Mouse (Mus musculus) hindbrain, embryonic 12.5 days (tissue): ENCODE data around the gene Gchfr. TPM values are rescaled to one million over a fixed set of nuclear protein-coding genes. Genes with fewer than 3 reads are reported as not detected.
A peak's percentile ranks its signal among the peaks of the same experiment; 100 is the strongest.

Experiments used
- ATAC-seq: fragments of 200-750 bp; cut with Nextera tagmentation; 2 replicates; pipeline ENCODE4 v1.8.0; 2017; ENCODE audit warnings: moderate TSS enrichment; ENCODE audit not compliant: low FRiP score
- H3K27ac ChIP-seq: fragments of 300-500 bp; sonication (generic); 2 replicates; pipeline ENCODE4 v1.5.1; 2016; ENCODE audit warnings: mild to moderate bottlenecking
- H3K27me3 ChIP-seq: fragments of 300-500 bp; sonication (generic); 2 replicates; pipeline ENCODE4 v1.6.1; 2016; ENCODE audit warnings: mild to moderate bottlenecking
- H3K36me3 ChIP-seq: fragments of 300-500 bp; sonication (generic); 2 replicates; pipeline ENCODE4 v1.6.1; 2016; ENCODE audit warnings: mild to moderate bottlenecking
- H3K4me1 ChIP-seq: fragments of 300-500 bp; sonication (generic); 2 replicates; pipeline ENCODE4 v1.6.1; 2016
- H3K4me2 ChIP-seq: fragments of 300-500 bp; sonication (generic); replicated peaks from 2 replicates; pipeline ENCODE4 v1.6.1; 2016; ENCODE audit warnings: mild to moderate bottlenecking
- H3K4me3 ChIP-seq: fragments of 300-500 bp; sonication (generic); 2 replicates; pipeline ENCODE4 v1.5.1; 2016; ENCODE audit warnings: mild to moderate bottlenecking
- H3K9ac ChIP-seq: fragments of 300-500 bp; sonication (generic); 2 replicates; pipeline ENCODE4 v1.6.1; 2016; ENCODE audit warnings: mild to moderate bottlenecking, moderate library complexity
- H3K9me3 ChIP-seq: fragments of 300-500 bp; sonication (generic); replicated peaks from 2 replicates; pipeline ENCODE4 v1.6.1; 2016; ENCODE audit warnings: mild to moderate bottlenecking
- WGBS: fragments of 180-500 bp; shearing (Covaris S2); methylation state at CpG from one replicate; pipeline ENCODE4 v1.1.7; 2016; 5-methylcytosine and 5-hydroxymethylcytosine counted together
- polyA plus RNA-seq: library from polyadenylated mRNA; unstranded; fragments of >200 nt; fragmentation: Nextera tagmentation; extraction: Ambion mirVana; gene quantifications from 2 replicates; pipeline ENCODE4 v1.2.1, GENCODE M21; 2016

Gchfr gene
- polyA plus RNA-seq, 1 experiment from 2014 or later = 11.7 TPM

- Histone ChIP-seq H3K4me2 (no peak overlapping the region), H3K36me3 (peaks cover 38% of the 10 kb centered on the region), H3K9me3 (no peaks in the 10 kb centered on the region), H3K27ac (no peak overlapping the region), H3K4me3 (no peak overlapping the region), H3K27me3 (no peaks in the 10 kb centered on the region), H3K4me1 (peaks cover 31% of the 10 kb centered on the region), H3K9ac (no peak overlapping the region)
- no peak for ATAC-seq
- 71% methylated on average over 6 of the region's 6 CpGs for WGBS
Measured at GRCm38 (mm10) chr2:119175614-119176013, 8.0 kb downstream of the Gchfr start.

GRCm38 (mm10) chr2:119176761-119177160, 9.2 kb downstream of the Gchfr start:
- H3K36me3 ChIP-seq = peaks cover 43% of the 10 kb centered on the region
- H3K4me2 ChIP-seq = no peak overlapping the region
- H3K4me1 ChIP-seq = peaks cover 29% of the 10 kb centered on the region
- H3K9me3 ChIP-seq = no peaks in the 10 kb centered on the region
- H3K27me3 ChIP-seq = no peaks in the 10 kb centered on the region
- no peak for ATAC-seq
- H3K4me3 ChIP-seq = no peak overlapping the region
- WGBS = 53% methylated on average over 3 of the region's 3 CpGs
- no peak overlapping the region for H3K9ac ChIP-seq
- H3K27ac ChIP-seq = no peak overlapping the region

GRCm38 (mm10) chr2:119177384-119177939, 9.9 kb downstream of the Gchfr start:
- Histone ChIP-seq H3K9me3 (no peaks in the 10 kb centered on the region), H3K9ac (no peak overlapping the region), H3K36me3 (peaks cover 43% of the 10 kb centered on the region), H3K4me1 (peaks cover 24% of the 10 kb centered on the region), H3K27me3 (no peaks in the 10 kb centered on the region), H3K4me3 (no peak overlapping the region), H3K4me2 (no peak overlapping the region), H3K27ac (no peak overlapping the region)
- WGBS = 92% methylated on average over 5 of the region's 5 CpGs
- no peak for ATAC-seq

- no peak for ATAC-seq
- WGBS = 58% methylated on average over 7 of the region's 7 CpGs
- Histone ChIP-seq H3K27me3 (no peaks in the 10 kb centered on the region), H3K9me3 (no peaks in the 10 kb centered on the region), H3K27ac (no peak overlapping the region), H3K4me2 (no peak overlapping the region), H3K36me3 (peaks cover 55% of the 10 kb centered on the region), H3K9ac (no peak overlapping the region), H3K4me1 (no peaks in the 10 kb centered on the region), H3K4me3 (no peak overlapping the region)
Measured at GRCm38 (mm10) chr2:119182914-119183313, 15.3 kb downstream of the Gchfr start.

GRCm38 (mm10) chr2:119189029-119189710, 21.6 kb downstream of the Gchfr start:
- H3K9ac ChIP-seq = no peak overlapping the region; the same call in 1 of the 2 replicates

GRCm38 (mm10) chr2:119190969-119191368, 23.4 kb downstream of the Gchfr start:
- 84% methylated on average over 5 of the region's 5 CpGs for WGBS
- H3K27ac ChIP-seq = no peak overlapping the region
- H3K9ac ChIP-seq = no peak overlapping the region
- H3K4me2 ChIP-seq = no peak overlapping the region
- H3K9me3 ChIP-seq = no peaks in the 10 kb centered on the region
- H3K4me1 ChIP-seq = peaks cover 5% of the 10 kb centered on the region
- no peaks in the 10 kb centered on the region for H3K27me3 ChIP-seq
- H3K4me3 ChIP-seq = no peak overlapping the region
- no peak for ATAC-seq
- no peaks in the 10 kb centered on the region for H3K36me3 ChIP-seq

More at GRCm38 (mm10) chr2:119189029-119189710, 21.6 kb downstream of the Gchfr start:
- peak overlapping the region; percentile 56 for H3K4me2 ChIP-seq
- peak; percentile 78 for ATAC-seq
- 0 out of 2 replicates have a peak, but pooled peaks cover 11% of the 10 kb centered on the region for H3K36me3 ChIP-seq
- no peaks in the 10 kb centered on the region for H3K27me3 ChIP-seq
- H3K4me1 ChIP-seq = peaks cover 5% of the 10 kb centered on the region
- WGBS = 7% methylated on average over 15 of the region's 15 CpGs
- H3K27ac ChIP-seq = no peak overlapping the region
- H3K9me3 ChIP-seq = no peaks in the 10 kb centered on the region
- peak overlapping the region; percentile 21 for H3K4me3 ChIP-seq

- WGBS = 87% methylated on average over 5 of the region's 5 CpGs
- Histone ChIP-seq H3K36me3 (no peaks in the 10 kb centered on the region), H3K27ac (no peak overlapping the region), H3K4me2 (no peak overlapping the region), H3K9me3 (no peaks in the 10 kb centered on the region), H3K27me3 (no peaks in the 10 kb centered on the region), H3K4me3 (no peak overlapping the region), H3K4me1 (peaks cover 10% of the 10 kb centered on the region), H3K9ac (no peak overlapping the region)
- no peak for ATAC-seq
Measured at GRCm38 (mm10) chr2:119194140-119194539, 26.6 kb downstream of the Gchfr start.

- no peak overlapping the region for H3K9ac ChIP-seq
- no peaks in the 10 kb centered on the region for H3K27me3 ChIP-seq
- no peak overlapping the region for H3K4me2 ChIP-seq
- no peaks in the 10 kb centered on the region for H3K9me3 ChIP-seq
- 47% methylated on average over 4 of the region's 4 CpGs for WGBS
- no peak overlapping the region for H3K27ac ChIP-seq
- H3K4me1 ChIP-seq = peaks cover 8% of the 10 kb centered on the region; the same call in 1 of the 2 replicates
- no peak for ATAC-seq
- no peaks in the 10 kb centered on the region for H3K36me3 ChIP-seq
- no peak overlapping the region for H3K4me3 ChIP-seq
Measured at GRCm38 (mm10) chr2:119196316-119197108, 28.9 kb downstream of the Gchfr start.

- no peaks in the 10 kb centered on the region for H3K9me3 ChIP-seq
- ATAC-seq = no peak
- H3K9ac ChIP-seq = no peak overlapping the region
- no peak overlapping the region for H3K27ac ChIP-seq
- H3K4me3 ChIP-seq = no peak overlapping the region
- H3K4me2 ChIP-seq = no peak overlapping the region
- peaks cover 8% of the 10 kb centered on the region; the same call in 1 of the 2 replicates for H3K4me1 ChIP-seq
- no peaks in the 10 kb centered on the region for H3K36me3 ChIP-seq
- H3K27me3 ChIP-seq = no peaks in the 10 kb centered on the region
- WGBS = 85% methylated on average over 1 of the region's 1 CpGs
Measured at GRCm38 (mm10) chr2:119197493-119197892, 29.9 kb downstream of the Gchfr start.

GRCm38 (mm10) chr2:119198049-119198448, 30.5 kb downstream of the Gchfr start:
- Histone ChIP-seq H3K27me3 (no peaks in the 10 kb centered on the region), H3K36me3 (no peaks in the 10 kb centered on the region), H3K4me1 (peaks cover 11% of the 10 kb centered on the region), H3K4me2 (no peak overlapping the region), H3K4me3 (no peak overlapping the region), H3K9me3 (no peaks in the 10 kb centered on the region), H3K27ac (no peak overlapping the region), H3K9ac (no peak overlapping the region)
- ATAC-seq = no peak
- 38% methylated on average over 1 of the region's 1 CpGs for WGBS

GRCm38 (mm10) chr2:119198934-119199333, 31.4 kb downstream of the Gchfr start:
- peaks cover 12% of the 10 kb centered on the region for H3K4me1 ChIP-seq
- H3K4me2 ChIP-seq = no peak overlapping the region
- 64% methylated on average over 3 of the region's 3 CpGs for WGBS
- no peaks in the 10 kb centered on the region for H3K9me3 ChIP-seq
- H3K27ac ChIP-seq = no peak overlapping the region
- no peak overlapping the region for H3K9ac ChIP-seq
- no peak for ATAC-seq
- no peaks in the 10 kb centered on the region for H3K36me3 ChIP-seq
- H3K27me3 ChIP-seq = no peaks in the 10 kb centered on the region
- H3K4me3 ChIP-seq = no peak overlapping the region

GRCm38 (mm10) chr2:119202914-119203453, 35.4 kb downstream of the Gchfr start:
- no peaks in the 10 kb centered on the region for H3K36me3 ChIP-seq
- 73% methylated on average over 5 of the region's 5 CpGs for WGBS
- H3K4me3 ChIP-seq = no peak overlapping the region
- no peak overlapping the region for H3K9ac ChIP-seq
- no peaks in the 10 kb centered on the region for H3K9me3 ChIP-seq
- ATAC-seq = no peak
- peaks cover 16% of the 10 kb centered on the region for H3K4me1 ChIP-seq
- H3K27me3 ChIP-seq = no peaks in the 10 kb centered on the region
- no peak overlapping the region for H3K4me2 ChIP-seq
- H3K27ac ChIP-seq = no peak overlapping the region
